Mouse (Mus musculus): ENCODE results near the gene Cox6b1.

Cox6b1 gene

GRCm38 (mm10) chr7:30625530-30626384 lies at the start of gene Cox6b1:
TSS of gene Cox6b1 (minus strand) at chr7:30626151.
- peak; percentile 96 for DNase-seq (ENCODE audit: low spot score)

- DNase-seq (ENCODE audit: low spot score) = no peak
Observed at GRCm38 (mm10) chr7:30671480-30671879, 45.5 kb upstream of the Cox6b1 start, which contains the start of gene Pmis2. TSS of gene Pmis2 (minus strand) at chr7:30671605.

- peak; percentile 53 for DNase-seq (ENCODE audit: low spot score)
Observed at GRCm38 (mm10) chr7:30669229-30669628, 43.3 kb upstream of the Cox6b1 start.

- peak; percentile 34 for DNase-seq (ENCODE audit: low spot score)
Observed at GRCm38 (mm10) chr7:30665321-30665720, 39.4 kb upstream of the Cox6b1 start.

GRCm38 (mm10) chr7:30664529-30665200 lies 38.7 kb upstream of the Cox6b1 start, which contains the start of gene Haus5:
TSS of gene Haus5 (minus strand) at chr7:30664994.
- peak; percentile 95 for DNase-seq (ENCODE audit: low spot score)

GRCm38 (mm10) chr7:30649591-30650540 lies 23.9 kb upstream of the Cox6b1 start, which contains the start of gene Rbm42:
TSS of gene Rbm42 (minus strand) at chr7:30650317.
- DNase-seq (ENCODE audit: low spot score) = peak; percentile 99

- DNase-seq (ENCODE audit: low spot score) = no peak
Observed at GRCm38 (mm10) chr7:30639083-30639482, 13.1 kb upstream of the Cox6b1 start.

GRCm38 (mm10) chr7:30636395-30636794 lies 10.4 kb upstream of the Cox6b1 start:
- DNase-seq (ENCODE audit: low spot score) = no peak

- no peak for DNase-seq (ENCODE audit: low spot score)
Observed at GRCm38 (mm10) chr7:30635752-30636151, 9.8 kb upstream of the Cox6b1 start, which contains the start of gene Etv2. TSS of gene Etv2 (minus strand) at chr7:30635852.

GRCm38 (mm10) chr7:30634621-30635020 lies 8.7 kb upstream of the Cox6b1 start:
- DNase-seq (ENCODE audit: low spot score) = peak; percentile 77

GRCm38 (mm10) chr7:30633762-30634412 lies 7.9 kb upstream of the Cox6b1 start:
- DNase-seq (ENCODE audit: low spot score) = no peak

GRCm38 (mm10) chr7:30629013-30629412 lies 3.1 kb upstream of the Cox6b1 start:
- no peak for DNase-seq (ENCODE audit: low spot score)

GRCm38 (mm10) chr7:30626647-30627046 lies 696 bp upstream of the Cox6b1 start:
- no peak for DNase-seq (ENCODE audit: low spot score)

- DNase-seq (ENCODE audit: low spot score) = peak; percentile 44
Observed at GRCm38 (mm10) chr7:30619202-30619601, 6.7 kb downstream of the Cox6b1 start.

GRCm38 (mm10) chr7:30618658-30619057 lies 7.3 kb downstream of the Cox6b1 start:
- no peak for DNase-seq (ENCODE audit: low spot score)

- no peak for DNase-seq (ENCODE audit: low spot score)
Observed at GRCm38 (mm10) chr7:30615049-30615760, 10.7 kb downstream of the Cox6b1 start.

- DNase-seq (ENCODE audit: low spot score) = no peak
Observed at GRCm38 (mm10) chr7:30614454-30614853, 11.5 kb downstream of the Cox6b1 start.

- peak; percentile 81 for DNase-seq (ENCODE audit: low spot score)
Observed at GRCm38 (mm10) chr7:30613529-30614112, 12.3 kb downstream of the Cox6b1 start.

- DNase-seq (ENCODE audit: low spot score) = no peak
Observed at GRCm38 (mm10) chr7:30612654-30613402, 13.1 kb downstream of the Cox6b1 start, which contains the start of gene Upk1a. TSS of gene Upk1a (minus strand) at chr7:30612847.
